Mouse (Mus musculus) cerebellum, adult (tissue): Measurements from ENCODE around the gene Zfp354a.
A peak's percentile ranks its signal among the peaks of the same experiment; 100 is the strongest.
"Not testable (repeated sequence)": the region's sequence is repeated elsewhere in the genome, so short reads cannot be mapped to it uniquely, and the experiment has no call there.

Experiments used
- ATAC-seq: cut with Nextera tagmentation; 2 replicates; pipeline ENCODE4 v1.9.2; 2017; ENCODE audit warnings: mild to moderate bottlenecking, moderate library complexity, mixed read lengths; ENCODE audit not compliant: insufficient number of reproducible peaks, low FRiP score, low TSS enrichment

The Zfp354a gene

DNA sequence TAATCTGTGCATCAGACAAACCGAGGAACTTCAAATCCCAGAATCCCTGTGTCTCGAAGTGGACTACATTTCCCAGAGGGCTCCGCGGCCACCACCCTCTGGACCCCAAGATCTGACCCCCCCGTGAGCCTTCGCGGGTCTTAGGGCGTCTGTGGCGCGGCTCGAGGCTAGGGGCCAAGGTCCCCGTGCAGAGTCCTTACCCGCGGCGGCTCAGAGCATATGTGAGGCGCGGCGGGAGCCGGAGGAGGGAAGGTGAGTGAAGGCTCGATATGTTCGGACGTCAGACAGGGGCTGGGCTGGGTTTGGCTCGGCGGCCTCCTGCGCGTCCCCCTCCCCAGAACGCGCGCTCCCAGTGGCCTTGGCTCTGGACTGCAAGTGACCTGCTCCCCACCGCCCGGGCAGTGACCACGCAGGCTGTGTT, at the start of gene Zfp354a:
Gene Zfp354a, plus strand, starts transcription at position 107 of the 421 bp plus-strand sequence.
- peak; percentile 90 for ATAC-seq

DNA sequence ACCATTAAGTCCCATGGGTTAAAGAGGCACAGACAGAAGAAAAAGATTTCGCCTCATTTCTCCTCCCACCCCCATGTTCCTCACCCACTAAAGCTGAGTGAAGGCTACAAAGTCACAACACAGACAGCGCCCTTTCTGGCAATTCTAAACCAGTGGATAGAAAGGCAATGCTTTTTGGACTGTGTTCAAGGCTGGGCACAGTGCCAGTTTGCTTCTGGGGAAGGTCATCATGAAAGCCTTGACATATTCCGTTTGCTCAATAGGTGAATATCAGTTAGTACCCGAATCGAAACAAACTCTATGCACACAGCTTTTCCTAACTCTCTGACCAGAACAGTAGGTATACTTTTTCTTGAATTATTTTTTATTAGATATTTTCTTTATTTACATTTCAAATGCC, 47.2 kb upstream of the Zfp354a start:
- no peak for ATAC-seq

DNA sequence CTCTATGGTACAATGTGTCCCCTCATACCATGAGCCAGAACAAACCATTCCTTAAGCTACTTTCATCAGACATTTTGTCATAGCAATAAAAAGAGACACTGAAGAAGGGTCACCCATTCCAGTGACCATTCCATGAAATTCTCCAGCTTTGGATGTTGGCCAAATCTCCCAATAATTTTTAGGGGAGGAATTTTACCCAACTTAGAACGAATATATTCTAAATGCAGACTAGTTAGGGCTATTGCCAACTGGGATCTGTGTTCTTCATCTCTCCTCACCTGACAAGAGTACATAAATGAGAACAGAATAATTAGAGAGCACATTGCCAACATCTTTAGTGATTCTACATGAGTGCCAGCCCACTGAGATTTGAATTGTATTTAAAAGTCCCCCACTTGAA, 45.1 kb upstream of the Zfp354a start, which contains the start of gene Olfr54:
Gene Olfr54, plus strand, starts transcription at position 301 of the 400 bp plus-strand sequence.
- ATAC-seq: no peak

DNA sequence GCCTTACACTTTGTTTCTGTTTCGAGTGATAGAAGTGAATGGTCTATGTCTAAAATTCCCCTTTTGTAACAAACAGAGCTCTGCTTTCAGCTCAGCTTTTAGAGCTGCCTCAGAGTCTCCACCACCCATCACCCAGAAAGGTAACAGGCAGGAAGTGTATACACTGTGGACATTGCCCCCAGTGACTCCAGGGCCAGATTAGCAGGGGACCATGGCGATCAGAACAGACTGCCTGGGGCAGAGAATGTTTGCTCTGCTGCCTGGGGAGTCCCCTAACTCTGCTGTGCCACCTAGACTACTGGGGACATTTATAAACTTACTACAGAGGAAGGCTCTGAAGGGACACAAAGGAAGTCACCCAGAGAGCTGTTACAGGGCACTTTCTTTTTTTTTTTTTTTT, 42.7 kb upstream of the Zfp354a start:
- ATAC-seq: no peak

DNA sequence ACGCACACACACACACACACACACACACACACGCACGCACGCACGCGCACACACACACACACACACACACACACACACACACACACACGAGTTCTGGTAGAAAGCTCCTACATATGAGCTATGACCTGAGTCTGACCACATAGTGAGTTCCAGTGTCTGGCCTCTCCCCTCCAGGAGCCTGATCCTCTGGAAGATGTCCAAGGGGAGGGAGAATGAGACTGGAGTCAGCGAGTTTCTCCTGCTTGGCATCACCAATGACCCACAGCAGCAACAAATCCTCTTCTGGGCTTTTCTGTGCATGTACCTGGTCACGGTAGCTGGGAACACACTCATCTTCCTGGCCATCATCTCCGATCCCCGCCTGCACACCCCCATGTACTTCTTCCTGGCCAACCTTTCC, 32.2 kb upstream of the Zfp354a start:
- ATAC-seq: not testable (repeated sequence)

DNA sequence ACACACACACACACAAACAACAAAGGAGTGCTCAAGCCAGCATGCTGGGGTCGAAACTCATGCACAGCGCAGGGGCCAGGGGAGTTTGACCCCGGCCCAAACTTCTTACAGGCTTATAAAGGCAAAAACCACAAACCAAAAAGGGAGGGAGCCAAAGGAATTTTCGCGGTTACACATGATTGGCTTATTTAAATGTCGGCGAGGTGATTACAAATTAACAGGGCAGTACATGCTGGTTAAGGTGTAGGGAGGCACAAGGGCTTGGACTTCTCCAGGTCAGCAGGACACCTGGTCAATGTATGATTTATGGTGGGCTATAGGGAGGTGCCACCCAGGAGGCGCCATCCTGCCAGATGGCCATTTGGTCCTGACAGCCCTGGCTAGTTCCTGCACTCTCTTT, 29.7 kb upstream of the Zfp354a start:
- not testable (repeated sequence) for ATAC-seq

DNA sequence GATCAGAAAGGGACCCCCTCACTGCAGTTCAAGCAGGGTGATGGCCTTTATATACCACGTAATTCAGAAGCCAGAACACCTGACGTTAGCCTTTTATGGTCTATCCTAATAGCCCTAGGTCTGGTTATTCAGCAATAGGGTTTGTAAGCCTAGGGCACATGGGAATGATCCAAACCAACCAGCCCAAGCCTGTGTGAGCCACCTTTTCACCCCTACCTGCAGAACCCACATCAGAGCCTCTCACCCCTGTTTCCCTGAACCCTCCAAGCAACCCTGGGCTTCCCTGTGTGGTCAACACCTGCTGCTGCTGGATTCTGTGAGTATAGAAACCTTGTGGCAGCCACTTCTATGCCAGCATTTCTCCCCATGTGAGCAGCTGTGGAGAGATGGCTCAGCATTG, 28.8 kb upstream of the Zfp354a start:
- ATAC-seq: no peak

DNA sequence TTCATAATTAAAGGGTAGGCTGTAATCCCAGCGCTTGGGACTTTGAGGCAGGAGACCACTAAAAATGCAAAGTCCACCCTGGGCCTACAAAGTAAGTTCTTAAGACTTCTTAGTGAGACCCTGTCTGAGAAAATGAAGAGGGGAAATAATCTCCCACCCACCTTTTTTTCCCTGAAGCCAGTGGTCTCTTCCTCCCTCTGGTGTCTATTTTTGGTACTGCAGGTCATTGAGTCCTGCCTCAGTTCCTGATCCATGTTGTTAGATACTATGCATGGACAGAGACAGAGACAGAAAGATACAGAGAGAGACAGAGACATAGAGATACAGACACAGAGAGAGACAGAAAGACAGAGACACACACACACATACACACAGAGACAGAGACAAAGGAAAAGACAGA, 26.2 kb upstream of the Zfp354a start:
- ATAC-seq: no peak

DNA sequence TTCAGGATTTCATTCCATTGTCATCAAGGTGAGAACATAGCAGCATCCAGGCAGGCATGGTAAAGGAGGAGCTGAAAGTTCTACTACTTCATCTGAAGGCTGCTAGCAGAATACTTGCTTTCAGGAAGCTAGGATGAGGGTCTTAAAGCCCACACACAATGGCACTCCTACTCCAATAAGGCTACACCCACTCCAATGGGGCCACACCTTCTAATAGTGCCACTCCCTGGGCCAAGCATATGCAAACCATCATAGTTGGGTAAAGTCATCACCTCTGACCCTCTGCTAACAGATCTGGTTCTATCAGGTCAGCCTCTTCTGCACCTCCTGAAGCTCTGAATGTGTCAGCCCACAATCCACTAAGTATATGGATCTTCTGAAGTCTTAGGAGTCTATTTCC, 24.9 kb upstream of the Zfp354a start:
- not testable (repeated sequence) for ATAC-seq

DNA sequence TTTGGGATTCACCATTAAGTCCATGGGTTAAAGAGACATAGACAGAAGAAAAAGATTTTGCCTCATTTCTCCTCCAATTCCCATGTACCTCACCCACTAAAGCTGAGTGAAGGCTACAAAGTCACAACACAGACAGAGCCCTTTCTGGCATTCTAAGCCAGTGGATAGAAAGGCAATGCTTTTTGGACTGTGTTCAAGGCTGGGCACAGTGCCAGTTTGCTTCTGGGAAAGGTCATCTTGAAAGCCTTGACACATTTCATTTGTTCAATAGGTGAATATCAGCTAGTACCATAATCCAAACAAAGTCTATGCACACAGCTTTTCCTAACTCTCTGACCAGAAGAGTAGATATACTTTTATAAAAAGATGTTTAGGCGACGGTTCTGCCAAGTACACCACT, 23.1 kb upstream of the Zfp354a start:
- ATAC-seq: no peak

DNA sequence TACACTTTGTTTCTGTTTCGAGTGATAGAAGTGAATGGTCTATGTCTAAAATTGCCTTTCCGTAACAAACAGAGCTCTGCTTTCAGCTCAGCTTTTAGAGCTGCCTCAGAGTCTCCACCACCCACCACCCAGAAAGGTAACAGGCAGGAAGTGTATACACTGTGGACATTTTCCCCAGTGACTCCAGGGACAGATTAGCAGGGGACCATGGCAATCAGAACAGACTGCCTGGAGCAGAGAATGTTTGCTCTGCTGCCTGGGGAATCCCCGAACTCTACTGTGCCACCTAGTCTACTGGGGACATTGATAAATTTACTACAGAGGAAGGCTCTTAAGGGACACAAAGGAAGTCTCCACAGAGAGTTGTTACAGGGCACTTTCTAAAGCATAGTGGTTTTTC, 14.3 kb upstream of the Zfp354a start:
- ATAC-seq: not testable (repeated sequence)

DNA sequence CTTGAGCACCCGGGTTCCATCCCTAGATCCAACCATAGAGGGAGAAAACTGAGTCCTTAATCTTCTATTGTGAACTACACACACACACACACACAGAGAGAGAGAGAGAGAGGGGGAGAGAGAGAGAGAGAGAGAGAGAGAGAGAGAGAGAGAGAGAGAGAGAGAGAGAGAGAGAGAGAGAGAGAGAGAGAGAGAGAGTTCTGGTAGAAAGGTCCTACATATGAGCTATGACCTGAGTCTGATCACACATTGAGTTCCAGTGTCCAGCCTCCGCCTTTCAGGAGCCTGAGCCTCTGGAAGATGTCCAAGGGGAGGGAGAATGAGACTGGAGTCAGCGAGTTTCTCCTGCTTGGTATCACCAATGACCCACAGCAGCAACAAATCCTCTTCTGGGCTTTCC, 11.2 kb upstream of the Zfp354a start, which contains the start of gene Olfr1375:
Gene Olfr1375, plus strand, starts transcription at position 301 of the 400 bp plus-strand sequence.
- ATAC-seq: not testable (repeated sequence)

DNA sequence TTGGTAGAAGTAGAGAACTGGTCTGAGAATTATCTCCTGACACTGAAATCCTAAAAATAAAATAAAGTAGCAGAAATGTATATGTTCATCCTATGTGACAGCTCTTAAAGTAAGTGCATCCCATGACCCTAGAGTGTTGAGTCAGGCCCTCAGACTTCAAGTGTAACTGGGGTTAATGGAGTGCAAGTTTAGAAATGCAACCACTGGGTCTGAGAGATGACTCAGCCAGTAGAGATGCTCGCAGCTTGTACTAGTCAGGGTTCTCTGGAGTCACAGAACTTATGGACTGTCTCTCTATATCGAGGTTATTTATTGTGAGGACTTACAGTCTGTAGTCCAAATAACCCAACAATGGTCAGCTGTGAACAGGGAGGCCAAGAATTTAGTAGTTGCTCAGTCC, 7.4 kb upstream of the Zfp354a start:
- ATAC-seq: no peak

DNA sequence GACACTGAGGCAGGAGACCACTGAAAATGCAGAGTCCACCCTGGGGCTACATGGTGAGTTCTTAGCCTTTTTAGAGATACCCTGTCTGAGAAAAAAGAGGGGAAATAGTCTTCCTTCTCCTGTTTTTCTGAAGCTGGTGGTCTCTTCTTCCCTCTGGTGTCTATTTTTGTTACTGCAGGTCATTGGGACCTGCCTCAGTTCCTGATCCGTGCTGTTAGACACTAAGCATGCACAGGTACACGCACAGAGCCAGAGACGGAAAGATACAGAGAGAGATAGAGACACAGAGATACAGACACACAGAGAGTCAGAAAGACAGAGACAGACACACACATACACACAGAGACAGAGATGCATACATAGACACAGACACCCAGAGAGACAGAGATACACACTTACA, 5.8 kb upstream of the Zfp354a start:
- ATAC-seq: no peak

DNA sequence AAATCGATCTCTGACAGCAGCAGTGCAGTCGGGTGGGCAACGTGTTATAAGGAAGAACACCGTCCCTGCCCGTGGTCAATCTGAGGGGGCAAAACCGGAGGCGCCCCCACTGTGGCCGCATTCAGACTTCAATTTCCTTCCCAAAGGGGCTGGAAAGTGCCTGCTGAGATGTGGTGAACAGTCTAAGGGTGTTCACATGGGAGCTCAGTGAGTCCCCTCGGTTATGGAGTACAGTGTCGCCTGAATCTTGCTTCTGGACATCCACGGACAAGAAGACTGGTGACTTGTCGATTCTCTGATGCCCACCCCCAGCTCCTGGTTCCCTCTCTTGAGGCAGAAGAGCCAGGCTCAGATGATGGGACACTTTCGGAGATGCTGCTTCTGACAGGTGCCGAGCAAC, 583 bp downstream of the Zfp354a start:
- 0 out of 2 replicates have a peak, but pooled peaks have one; percentile 1 for ATAC-seq

DNA sequence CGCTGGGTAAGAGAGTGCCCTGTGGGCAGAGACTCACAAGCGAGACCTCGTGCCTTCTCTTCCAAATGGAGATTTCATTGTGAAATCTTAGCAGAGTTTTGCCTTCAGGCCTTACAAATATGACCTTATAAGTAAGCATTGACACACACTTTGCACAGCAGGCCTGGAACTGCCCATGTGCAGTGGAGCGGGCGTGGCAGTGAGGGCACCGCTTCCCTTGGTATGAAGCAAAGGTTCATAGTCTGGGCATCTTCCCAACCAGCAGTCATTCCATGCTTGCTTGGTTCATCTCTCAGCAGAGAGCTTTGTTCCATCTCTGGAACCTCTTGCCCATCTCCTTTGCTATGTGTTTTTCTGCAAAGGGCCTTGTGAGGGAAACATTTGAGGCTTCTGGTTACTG, 1.9 kb downstream of the Zfp354a start:
- ATAC-seq: no peak

DNA sequence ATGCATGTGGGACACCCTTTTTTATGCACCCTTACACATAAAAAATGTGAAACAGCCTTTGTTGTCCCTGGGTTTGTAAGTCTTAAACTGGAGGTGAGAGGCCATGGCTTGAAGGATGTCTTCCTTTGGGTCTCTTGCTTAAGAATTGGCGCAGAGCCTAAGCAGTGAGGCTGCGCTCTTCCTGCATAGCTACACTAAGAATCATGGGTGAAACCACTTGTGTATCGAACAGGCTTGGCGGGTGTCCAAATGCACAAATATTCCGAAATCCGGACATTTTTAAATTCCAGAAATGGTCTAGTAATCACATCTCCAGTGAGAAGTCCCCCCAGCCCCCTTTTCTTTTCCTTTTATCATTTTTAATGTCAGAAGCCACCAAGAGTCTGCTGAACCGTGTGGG, 4.2 kb downstream of the Zfp354a start:
- ATAC-seq: no peak

DNA sequence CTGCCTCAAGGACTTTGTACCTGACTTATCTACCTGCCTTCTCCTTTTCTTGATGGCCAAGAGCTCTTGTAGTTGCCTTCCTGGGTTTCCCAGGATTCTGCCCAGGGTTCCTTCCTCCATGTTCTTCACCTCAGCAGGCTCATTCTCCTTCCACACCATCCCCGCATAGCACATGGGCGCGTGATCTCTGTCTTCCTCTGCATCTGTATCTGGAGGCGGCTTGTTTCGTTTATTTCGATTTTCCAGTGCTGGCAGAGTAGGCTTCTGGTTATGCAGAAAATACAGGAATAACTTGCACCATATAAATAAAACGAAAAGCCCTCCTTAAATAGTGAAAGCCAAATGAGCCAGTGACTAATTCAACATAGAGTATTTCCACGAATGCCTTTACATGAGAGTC, 4.8 kb downstream of the Zfp354a start:
- ATAC-seq: no peak

DNA sequence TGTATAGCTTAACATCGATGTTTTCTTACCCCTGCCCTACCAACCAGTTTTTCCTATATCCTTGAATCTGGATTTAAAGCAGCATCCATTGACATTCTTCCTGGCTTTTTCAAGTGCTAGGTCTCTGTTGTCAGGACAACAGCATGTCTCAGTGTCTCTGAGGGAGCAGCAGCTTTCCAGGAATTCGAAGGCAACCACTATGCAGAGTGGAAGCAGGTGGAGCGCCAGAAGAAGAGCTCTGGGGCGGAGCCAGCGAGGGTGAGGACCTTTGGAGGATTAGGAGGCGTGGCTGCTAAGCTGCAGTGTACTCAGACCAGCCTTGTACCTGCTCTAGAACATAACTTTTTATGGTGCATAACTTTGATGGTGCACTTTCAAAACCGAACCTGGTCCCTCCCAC, 25.5 kb downstream of the Zfp354a start:
- no peak for ATAC-seq

DNA sequence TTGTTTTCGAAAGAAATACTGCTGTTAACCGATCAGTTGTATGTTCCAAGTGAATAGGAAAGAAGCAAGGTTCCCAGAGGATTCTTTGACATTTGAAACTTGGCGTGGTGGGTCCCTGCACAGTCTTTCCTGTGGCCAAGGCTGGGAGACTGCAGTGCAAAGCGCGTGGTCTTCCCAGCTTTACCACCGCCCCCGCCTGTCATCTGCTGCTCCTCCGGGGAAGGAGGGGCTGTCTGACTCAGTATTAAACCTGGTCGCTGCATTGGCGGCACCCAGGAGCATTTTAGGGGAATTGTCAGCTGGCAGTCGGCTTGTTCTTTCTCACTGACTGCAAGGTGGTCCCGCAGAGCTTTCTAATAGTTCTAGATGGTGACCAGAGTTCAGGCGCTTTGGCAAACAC, 26.2 kb downstream of the Zfp354a start:
- ATAC-seq: no peak

DNA sequence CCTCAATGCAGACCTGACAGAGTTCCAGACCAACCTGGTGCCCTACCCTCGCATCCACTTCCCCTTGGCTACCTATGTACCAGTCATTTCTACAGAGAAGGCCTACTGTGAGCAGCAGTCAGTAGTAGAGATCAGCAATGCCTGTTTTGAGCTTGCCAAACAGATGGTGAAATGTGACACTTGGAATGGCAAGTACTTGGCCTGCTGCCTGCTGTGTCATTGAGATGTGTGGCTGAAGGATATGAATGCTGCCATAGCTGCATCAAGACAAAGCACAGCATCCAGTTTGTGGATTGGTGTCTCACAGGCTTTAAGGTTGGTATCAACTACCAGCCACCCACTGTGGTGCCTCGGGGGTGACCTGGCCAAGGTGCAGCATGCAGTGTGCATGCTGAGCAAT, 48.2 kb downstream of the Zfp354a start:
- no peak for ATAC-seq

DNA sequence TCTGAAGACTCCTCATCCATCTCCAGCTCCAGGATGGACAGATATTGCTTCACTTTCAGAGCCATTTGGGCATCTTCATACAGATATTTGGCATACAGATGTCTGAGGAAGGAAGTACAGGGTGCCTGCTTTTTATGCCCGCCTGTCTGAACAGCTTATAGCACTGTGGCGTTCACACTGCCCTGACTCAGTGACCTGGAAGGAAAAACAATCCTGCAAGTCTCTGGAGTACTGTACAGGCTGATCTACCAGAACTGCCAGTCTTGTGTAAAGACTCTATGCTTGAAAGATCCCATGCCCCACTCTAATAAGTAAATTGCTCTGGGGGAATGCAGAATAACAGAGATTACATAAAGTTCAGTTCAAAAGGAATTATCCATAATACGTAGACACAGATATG, 51.6 kb downstream of the Zfp354a start:
- no peak for ATAC-seq
